Mouse (Mus musculus) cerebellum, adult 2 months (tissue): ENCODE results near the gene Id2.

Experiments used
- CTCF ChIP-seq: fragments of 200-500 bp; IDR thresholded peaks from 2 replicates; pipeline ENCODE4 v1.5.1; 2011; ENCODE audit warnings: low read depth, mild to moderate bottlenecking, control low read depth, low read length, moderate library complexity, borderline replicate concordance; ENCODE audit not compliant: insufficient read depth
- POLR2A ChIP-seq: fragments of 200-500 bp; IDR thresholded peaks from 2 replicates; pipeline ENCODE4 v1.6.1; 2011; ENCODE audit warnings: low read length, control low read depth, borderline replicate concordance; ENCODE audit not compliant: insufficient read depth

GRCm38 (mm10) chr12:25125239-25125776, 28.4 kb upstream of the Id2 start:
- TF ChIP-seq CTCF (no peak), POLR2A (no peak)
